Mouse (Mus musculus): ENCODE results near the gene Faap100.

The Faap100 gene

GRCm38 (mm10) chr11:120319310-120319709 lies 59.3 kb downstream of the Faap100 start:
- DNase-seq (ENCODE audit: low spot score): no peak

All from lung, postnatal 25 days (tissue).